Mouse (Mus musculus): ENCODE results near the gene Fam166b. TPM values are rescaled to one million over a fixed set of nuclear protein-coding genes. Genes with fewer than 3 reads are reported as not detected.

Gene Fam166b
- polyA plus RNA-seq, 1 experiment from 2014 or later = 0.25 TPM

- Histone ChIP-seq H3K36me3 (peaks cover 2% of the 10 kb centered on the region; the same call in 1 of the 2 replicates), H3K4me2 (peak overlapping the region; percentile 48), H3K4me3 (peak overlapping the region; percentile 10; the same call in 1 of the 2 replicates), H3K9ac (no peak overlapping the region; the same call in 1 of the 2 replicates), H3K27ac (no peak overlapping the region), H3K4me1 (peaks cover 19% of the 10 kb centered on the region), H3K9me3 (no peaks in the 10 kb centered on the region), H3K27me3 (peaks cover 37% of the 10 kb centered on the region)
- under 1% methylated on average over 18 of the region's 18 CpGs for WGBS
- no peak for ATAC-seq (ENCODE audit: borderline replicate concordance, extremely low read depth, low FRiP score, low TSS enrichment)
Measured at GRCm38 (mm10) chr4:43453413-43453812, 24.5 kb upstream of the Fam166b start.

GRCm38 (mm10) chr4:43452315-43452714, 23.4 kb upstream of the Fam166b start:
- H3K4me3 ChIP-seq = no peak overlapping the region
- H3K27me3 ChIP-seq = peaks cover 37% of the 10 kb centered on the region
- H3K9me3 ChIP-seq = no peaks in the 10 kb centered on the region
- H3K4me2 ChIP-seq = no peak overlapping the region
- no peak for ATAC-seq (ENCODE audit: borderline replicate concordance, extremely low read depth, low FRiP score, low TSS enrichment)
- peaks cover 17% of the 10 kb centered on the region for H3K4me1 ChIP-seq
- H3K36me3 ChIP-seq = peaks cover 11% of the 10 kb centered on the region
- H3K9ac ChIP-seq = no peak overlapping the region
- no peak overlapping the region for H3K27ac ChIP-seq
- WGBS = 41% methylated on average over 11 of the region's 11 CpGs

GRCm38 (mm10) chr4:43448554-43448953, 19.6 kb upstream of the Fam166b start:
- H3K4me3 ChIP-seq = no peak overlapping the region
- 79% methylated on average over 3 of the region's 3 CpGs for WGBS
- no peak overlapping the region for H3K27ac ChIP-seq
- H3K4me1 ChIP-seq = peaks cover 16% of the 10 kb centered on the region
- no peak for ATAC-seq (ENCODE audit: borderline replicate concordance, extremely low read depth, low FRiP score, low TSS enrichment)
- peaks cover 18% of the 10 kb centered on the region for H3K27me3 ChIP-seq
- H3K36me3 ChIP-seq = peaks cover 35% of the 10 kb centered on the region
- no peak overlapping the region for H3K9ac ChIP-seq
- no peaks in the 10 kb centered on the region for H3K9me3 ChIP-seq
- H3K4me2 ChIP-seq = no peak overlapping the region

DNA sequence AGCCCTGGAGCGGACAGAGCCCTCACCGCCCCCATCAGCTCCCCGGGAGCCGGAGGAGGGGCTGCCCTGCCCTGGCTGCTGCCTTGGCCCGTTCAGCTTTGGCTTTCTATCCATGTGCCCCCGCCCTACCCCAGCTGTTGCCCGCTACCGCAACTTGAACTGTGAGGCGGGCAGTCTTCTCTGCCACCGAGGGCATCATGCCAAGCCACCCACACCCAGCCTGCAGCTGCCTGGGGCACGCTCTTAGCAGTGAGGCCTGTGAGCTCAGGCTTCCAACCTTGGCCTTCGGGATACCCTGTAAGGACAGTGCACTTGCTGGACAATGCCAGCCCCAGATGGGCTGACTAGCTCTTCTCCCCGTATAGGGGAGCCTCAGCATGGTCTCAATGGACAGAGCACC, 18.3 kb upstream of the Fam166b start:
- Histone ChIP-seq H3K4me2 (no peak overlapping the region), H3K27ac (no peak overlapping the region), H3K4me3 (no peak overlapping the region), H3K9ac (no peak overlapping the region), H3K27me3 (0 out of 2 replicates have a peak, but pooled peaks cover 7% of the 10 kb centered on the region), H3K36me3 (peaks cover 35% of the 10 kb centered on the region), H3K4me1 (peaks cover 13% of the 10 kb centered on the region), H3K9me3 (no peaks in the 10 kb centered on the region)
- no peak for ATAC-seq (ENCODE audit: borderline replicate concordance, extremely low read depth, low FRiP score, low TSS enrichment)
- 90% methylated on average over 13 of the region's 13 CpGs for WGBS

DNA sequence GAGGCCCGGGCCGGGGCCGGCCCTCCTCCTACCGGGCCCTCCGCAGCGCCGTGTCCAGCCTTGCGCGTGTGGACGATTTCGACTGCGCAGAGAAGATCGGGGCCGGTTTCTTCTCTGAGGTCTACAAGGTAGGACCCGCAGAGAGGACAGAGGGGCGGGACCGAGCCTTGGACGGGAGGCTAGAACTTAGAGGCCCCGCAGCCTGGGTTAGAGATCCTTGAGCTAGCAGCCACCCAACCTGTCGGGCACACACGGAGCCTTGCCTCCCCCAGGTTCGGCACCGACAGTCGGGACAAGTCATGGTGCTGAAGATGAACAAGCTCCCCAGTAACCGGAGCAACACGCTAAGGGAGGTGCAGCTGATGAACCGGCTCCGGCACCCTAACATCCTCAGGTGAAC, 14.6 kb upstream of the Fam166b start:
- peak overlapping the region; percentile 91 for H3K9ac ChIP-seq
- no peak for ATAC-seq (ENCODE audit: borderline replicate concordance, extremely low read depth, low FRiP score, low TSS enrichment)
- no peaks in the 10 kb centered on the region for H3K27me3 ChIP-seq
- 2% methylated on average over 28 of the region's 28 CpGs for WGBS
- H3K9me3 ChIP-seq = no peaks in the 10 kb centered on the region
- peaks cover 34% of the 10 kb centered on the region for H3K36me3 ChIP-seq
- peaks cover 13% of the 10 kb centered on the region for H3K4me1 ChIP-seq
- peak overlapping the region; percentile 98 for H3K4me2 ChIP-seq
- peak overlapping the region; percentile 94 for H3K4me3 ChIP-seq
- peak overlapping the region; percentile 96 for H3K27ac ChIP-seq

GRCm38 (mm10) chr4:43442456-43443361, 13.8 kb upstream of the Fam166b start:
- no peaks in the 10 kb centered on the region for H3K27me3 ChIP-seq
- H3K4me2 ChIP-seq = peak overlapping the region; percentile 98
- H3K9ac ChIP-seq = peak overlapping the region; percentile 91
- peak; percentile 72 for ATAC-seq (ENCODE audit: borderline replicate concordance, extremely low read depth, low FRiP score, low TSS enrichment)
- no peaks in the 10 kb centered on the region for H3K9me3 ChIP-seq
- H3K36me3 ChIP-seq = peaks cover 27% of the 10 kb centered on the region
- peak overlapping the region; percentile 96 for H3K27ac ChIP-seq
- under 1% methylated on average over 85 of the region's 88 CpGs for WGBS
- H3K4me3 ChIP-seq = peak overlapping the region; percentile 94
- H3K4me1 ChIP-seq = peaks cover 13% of the 10 kb centered on the region

DNA sequence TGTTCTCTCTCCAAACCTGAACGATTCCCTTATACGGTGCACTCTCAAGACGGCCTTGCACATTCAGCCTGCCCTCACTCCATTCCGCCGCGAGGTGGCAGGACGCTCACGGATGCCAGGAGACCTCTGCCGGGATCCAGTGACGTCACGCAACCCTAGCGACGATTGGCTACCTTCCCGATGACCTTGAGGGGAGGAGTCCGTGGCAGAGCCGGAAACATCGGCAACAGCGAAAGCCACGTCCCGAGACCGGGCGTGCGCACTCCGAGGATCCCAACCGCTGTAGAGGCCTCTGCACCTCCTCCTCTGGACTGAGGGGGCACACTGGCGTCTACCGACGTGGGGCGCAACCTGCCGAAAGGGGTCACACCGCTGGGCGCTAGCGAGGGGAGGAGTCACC, 13.1 kb upstream of the Fam166b start:
- peak overlapping the region; percentile 98 for H3K4me2 ChIP-seq
- H3K4me3 ChIP-seq = peak overlapping the region; percentile 94
- H3K9ac ChIP-seq = peak overlapping the region; percentile 91
- no peaks in the 10 kb centered on the region for H3K9me3 ChIP-seq
- no peaks in the 10 kb centered on the region for H3K27me3 ChIP-seq
- peaks cover 13% of the 10 kb centered on the region for H3K4me1 ChIP-seq
- under 1% methylated on average over 33 of the region's 33 CpGs for WGBS
- peaks cover 21% of the 10 kb centered on the region for H3K36me3 ChIP-seq
- peak; percentile 94 for ATAC-seq (ENCODE audit: borderline replicate concordance, extremely low read depth, low FRiP score, low TSS enrichment)
- H3K27ac ChIP-seq = peak overlapping the region; percentile 96

- Histone ChIP-seq H3K9ac (peak within 1 kb of the TSS; percentile 91), H3K4me3 (peak within 1 kb of the TSS; percentile 94), H3K27ac (peak within 1 kb of the TSS; percentile 96), H3K36me3 (peaks cover 17% of the 10 kb centered on the region), H3K27me3 (no peaks in the 10 kb centered on the region), H3K4me1 (peaks cover 13% of the 10 kb centered on the region), H3K9me3 (no peaks in the 10 kb centered on the region), H3K4me2 (peak within 1 kb of the TSS; percentile 98)
- WGBS = 22% methylated on average over 4 of the region's 4 CpGs
- no peak for ATAC-seq (ENCODE audit: borderline replicate concordance, extremely low read depth, low FRiP score, low TSS enrichment)
Measured at GRCm38 (mm10) chr4:43441639-43442038, 12.7 kb upstream of the Fam166b start, which contains the start of gene Tesk1. Tesk1 (plus strand) TSS chr4:43441939.

GRCm38 (mm10) chr4:43432832-43433231, 3.9 kb upstream of the Fam166b start:
- no peaks in the 10 kb centered on the region for H3K9me3 ChIP-seq
- 0 out of 2 replicates have a peak, but pooled peaks cover 7% of the 10 kb centered on the region for H3K27me3 ChIP-seq
- no peaks in the 10 kb centered on the region for H3K36me3 ChIP-seq
- H3K4me2 ChIP-seq = no peak overlapping the region
- H3K9ac ChIP-seq = no peak overlapping the region
- 75% methylated on average over 1 of the region's 1 CpGs for WGBS
- ATAC-seq (ENCODE audit: borderline replicate concordance, extremely low read depth, low FRiP score, low TSS enrichment) = no peak
- H3K4me3 ChIP-seq = no peak overlapping the region
- H3K4me1 ChIP-seq = peaks cover 13% of the 10 kb centered on the region
- no peak overlapping the region for H3K27ac ChIP-seq

GRCm38 (mm10) chr4:43431690-43432089, 2.8 kb upstream of the Fam166b start:
- Histone ChIP-seq H3K4me3 (no peak overlapping the region), H3K27me3 (peaks cover 19% of the 10 kb centered on the region), H3K27ac (peak overlapping the region; percentile 56; the same call in 1 of the 2 replicates), H3K9me3 (no peaks in the 10 kb centered on the region), H3K4me2 (no peak overlapping the region), H3K4me1 (peaks cover 18% of the 10 kb centered on the region), H3K36me3 (peaks cover 1% of the 10 kb centered on the region; the same call in 1 of the 2 replicates), H3K9ac (no peak overlapping the region)
- ATAC-seq (ENCODE audit: borderline replicate concordance, extremely low read depth, low FRiP score, low TSS enrichment) = no peak
- 5% methylated on average over 4 of the region's 4 CpGs for WGBS

GRCm38 (mm10) chr4:43428180-43428861, 613 bp downstream of the Fam166b start:
- ATAC-seq (ENCODE audit: borderline replicate concordance, extremely low read depth, low FRiP score, low TSS enrichment) = no peak
- Histone ChIP-seq H3K4me3 (no peak overlapping the region), H3K4me2 (no peak overlapping the region)

More at GRCm38 (mm10) chr4:43428180-43428861, 613 bp downstream of the Fam166b start:
- peaks cover 25% of the 10 kb centered on the region for H3K27me3 ChIP-seq
- peaks cover 28% of the 10 kb centered on the region for H3K4me1 ChIP-seq
- 32% methylated on average over 16 of the region's 16 CpGs for WGBS
- peaks cover 24% of the 10 kb centered on the region for H3K36me3 ChIP-seq
- H3K9ac ChIP-seq = no peak overlapping the region
- H3K9me3 ChIP-seq = no peaks in the 10 kb centered on the region
- no peak overlapping the region for H3K27ac ChIP-seq
